Mouse (Mus musculus): Measurements from ENCODE around the gene Nyap2. TPM values are rescaled to one million over a fixed set of nuclear protein-coding genes. Genes with fewer than 3 reads are reported as not detected.

Nyap2 gene
- polyA plus RNA-seq, 1 experiment from 2014 or later: not detected

DNA sequence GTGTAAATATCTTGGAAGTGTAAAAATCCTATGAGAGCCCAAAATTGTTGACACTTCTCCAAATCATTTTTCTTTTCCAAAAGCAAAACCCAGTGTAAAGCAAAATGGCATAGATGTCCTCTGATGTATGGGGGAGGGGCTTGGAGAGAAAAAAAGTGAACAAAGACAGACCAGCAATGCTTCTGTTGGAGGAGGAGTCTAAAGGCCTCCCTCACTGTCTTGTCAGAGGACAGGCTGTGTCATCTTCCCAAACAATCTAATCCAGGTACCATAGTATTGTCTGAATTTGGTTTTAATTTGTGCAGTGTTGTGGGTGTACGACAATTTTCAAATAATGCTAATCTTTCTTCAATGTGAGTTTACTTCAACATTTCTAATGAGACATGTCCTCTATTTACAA lies 13.7 kb downstream of the Nyap2 start:
- Histone ChIP-seq H3K27ac (replicated peaks; ENCODE audit: low read depth, low read length) (no peak overlapping the region), H3K27me3 (ENCODE audit: control insufficient read depth, insufficient read depth, low read length) (no peaks in the 10 kb centered on the region), H3K4me2 (ENCODE audit: low read depth, severe bottlenecking) (no peak overlapping the region), H3K9ac (ENCODE audit: low read length) (no peak overlapping the region), H3K9me3 (ENCODE audit: control insufficient read depth, low read length) (no peaks in the 10 kb centered on the region), H3K36me3 (ENCODE audit: control insufficient read depth, insufficient read depth, low read length) (no peaks in the 10 kb centered on the region), H3K4me1 (ENCODE audit: control insufficient read depth, insufficient read depth, low read length) (no peaks in the 10 kb centered on the region), H3K4me3 (ENCODE audit: low read depth, low read length) (no peak overlapping the region)
- no peak for DNase-seq (ENCODE audit: low spot score)
- ATAC-seq (ENCODE audit: insufficient number of reproducible peaks, low FRiP score, low TSS enrichment, low read depth): no peak
- WGBS: 96% methylated on average over 1 of the region's 1 CpGs

DNA sequence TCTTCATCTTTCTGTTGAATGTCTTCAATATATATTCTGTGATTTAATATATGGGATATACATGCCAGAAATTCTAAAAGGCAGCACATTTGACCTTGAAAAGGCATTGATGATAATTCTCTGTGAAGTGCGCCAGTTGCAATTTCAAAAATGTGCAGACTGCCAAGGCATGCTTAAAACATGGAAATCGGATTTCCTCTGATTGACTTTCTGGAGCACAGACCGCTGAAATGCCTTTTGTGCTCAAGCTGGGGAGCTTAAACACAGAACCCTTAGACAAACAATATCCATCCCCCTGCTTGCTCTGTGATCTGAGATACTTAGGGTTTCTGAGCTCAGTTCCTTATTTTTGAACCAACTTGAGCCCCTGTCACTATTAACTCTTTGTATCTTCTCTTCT lies 14.2 kb downstream of the Nyap2 start:
- no peak for DNase-seq (ENCODE audit: low spot score)
- 84% methylated on average over 3 of the region's 3 CpGs for WGBS

DNA sequence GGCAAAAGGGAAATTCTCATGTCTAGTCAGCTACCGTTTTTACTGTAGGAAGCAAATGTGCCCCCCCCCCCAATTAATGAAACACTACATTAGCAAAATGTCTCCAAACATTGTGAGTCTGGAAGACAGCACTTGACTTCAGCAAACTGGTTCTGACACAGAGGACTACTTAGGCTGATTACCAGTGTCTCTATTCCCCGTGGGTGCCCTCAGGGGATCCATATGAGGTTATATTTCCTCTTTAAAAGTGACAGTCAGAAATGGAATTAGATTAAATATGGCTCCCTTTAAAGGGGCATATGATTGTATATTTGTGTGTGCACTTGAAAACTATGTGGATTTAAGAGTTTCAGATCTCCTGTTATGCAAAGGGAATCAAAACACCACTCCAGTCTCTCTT lies 15.3 kb downstream of the Nyap2 start:
- Histone ChIP-seq H3K9me3 (ENCODE audit: control insufficient read depth, low read length) (no peaks in the 10 kb centered on the region), H3K9ac (ENCODE audit: low read length) (no peak overlapping the region), H3K27me3 (ENCODE audit: control insufficient read depth, insufficient read depth, low read length) (no peaks in the 10 kb centered on the region), H3K4me3 (ENCODE audit: low read depth, low read length) (no peak overlapping the region), H3K36me3 (ENCODE audit: control insufficient read depth, insufficient read depth, low read length) (no peaks in the 10 kb centered on the region), H3K4me2 (ENCODE audit: low read depth, severe bottlenecking) (no peak overlapping the region), H3K4me1 (ENCODE audit: control insufficient read depth, insufficient read depth, low read length) (no peaks in the 10 kb centered on the region), H3K27ac (replicated peaks; ENCODE audit: low read depth, low read length) (no peak overlapping the region)
- no peak for DNase-seq (ENCODE audit: low spot score)
- ATAC-seq (ENCODE audit: insufficient number of reproducible peaks, low FRiP score, low TSS enrichment, low read depth): no peak
- 77% methylated on average over 2 of the region's 2 CpGs for WGBS

More for the DNA sequence above, 14.2 kb downstream of the Nyap2 start:
- Histone ChIP-seq H3K9me3 (ENCODE audit: control insufficient read depth, low read length) (no peaks in the 10 kb centered on the region), H3K9ac (ENCODE audit: low read length) (no peak overlapping the region), H3K36me3 (ENCODE audit: control insufficient read depth, insufficient read depth, low read length) (no peaks in the 10 kb centered on the region), H3K4me1 (ENCODE audit: control insufficient read depth, insufficient read depth, low read length) (no peaks in the 10 kb centered on the region), H3K27me3 (ENCODE audit: control insufficient read depth, insufficient read depth, low read length) (no peaks in the 10 kb centered on the region), H3K4me2 (ENCODE audit: low read depth, severe bottlenecking) (no peak overlapping the region), H3K4me3 (ENCODE audit: low read depth, low read length) (no peak overlapping the region), H3K27ac (replicated peaks; ENCODE audit: low read depth, low read length) (no peak overlapping the region)
- ATAC-seq (ENCODE audit: insufficient number of reproducible peaks, low FRiP score, low TSS enrichment, low read depth): no peak

DNA sequence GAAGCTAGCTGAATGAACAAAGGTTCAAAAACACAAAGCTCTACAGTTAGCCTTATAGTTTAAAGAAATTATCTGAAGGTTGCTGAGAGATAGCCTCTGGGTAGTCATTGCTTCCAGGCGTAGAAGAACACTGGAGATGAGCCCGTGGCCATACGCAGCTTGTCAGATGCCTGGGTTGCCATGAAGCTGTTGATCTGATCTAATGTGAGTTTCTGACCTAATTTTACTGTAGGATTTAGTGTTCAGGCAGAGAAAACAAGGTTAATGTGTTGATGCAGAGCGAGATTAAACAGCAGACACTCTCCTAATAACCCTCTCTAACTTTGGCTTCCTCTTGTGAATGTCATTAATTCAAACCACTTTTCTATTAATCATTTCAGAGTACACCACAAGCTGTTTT lies 16.1 kb downstream of the Nyap2 start:
- WGBS: 88% methylated on average over 4 of the region's 4 CpGs
- DNase-seq (ENCODE audit: low spot score): no peak
- Histone ChIP-seq H3K36me3 (ENCODE audit: control insufficient read depth, insufficient read depth, low read length) (no peaks in the 10 kb centered on the region), H3K4me3 (ENCODE audit: low read depth, low read length) (no peak overlapping the region), H3K27ac (replicated peaks; ENCODE audit: low read depth, low read length) (no peak overlapping the region), H3K4me2 (ENCODE audit: low read depth, severe bottlenecking) (no peak overlapping the region), H3K9me3 (ENCODE audit: control insufficient read depth, low read length) (no peaks in the 10 kb centered on the region), H3K27me3 (ENCODE audit: control insufficient read depth, insufficient read depth, low read length) (no peaks in the 10 kb centered on the region), H3K9ac (ENCODE audit: low read length) (no peak overlapping the region), H3K4me1 (ENCODE audit: control insufficient read depth, insufficient read depth, low read length) (no peaks in the 10 kb centered on the region)
- ATAC-seq (ENCODE audit: insufficient number of reproducible peaks, low FRiP score, low TSS enrichment, low read depth): no peak

DNA sequence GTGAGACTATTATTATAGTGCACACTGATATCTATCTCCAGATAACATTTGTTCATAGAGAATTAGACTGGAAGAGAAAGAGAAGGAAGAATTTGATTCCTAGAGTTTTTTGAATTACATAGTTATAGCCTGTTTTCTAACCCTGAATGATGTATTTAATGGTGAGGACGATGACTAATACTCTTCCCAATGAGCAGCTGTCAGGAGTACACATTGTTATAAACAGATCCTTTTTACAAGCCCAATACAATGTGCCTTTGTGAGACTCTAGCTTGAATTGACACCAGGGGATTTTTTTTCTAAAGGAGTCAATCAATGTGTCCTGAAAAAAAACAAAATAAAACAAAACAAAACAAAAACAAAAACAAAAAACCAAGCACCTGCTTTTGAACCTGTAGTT lies 22.2 kb downstream of the Nyap2 start:
- ATAC-seq (ENCODE audit: insufficient number of reproducible peaks, low FRiP score, low TSS enrichment, low read depth) (no peak), DNase-seq (ENCODE audit: low spot score) (no peak)
- Histone ChIP-seq H3K9ac (ENCODE audit: low read length) (no peak overlapping the region), H3K27ac (replicated peaks; ENCODE audit: low read depth, low read length) (no peak overlapping the region), H3K4me2 (ENCODE audit: low read depth, severe bottlenecking) (no peak overlapping the region), H3K36me3 (ENCODE audit: control insufficient read depth, insufficient read depth, low read length) (no peaks in the 10 kb centered on the region), H3K27me3 (ENCODE audit: control insufficient read depth, insufficient read depth, low read length) (no peaks in the 10 kb centered on the region), H3K9me3 (ENCODE audit: control insufficient read depth, low read length) (no peaks in the 10 kb centered on the region), H3K4me3 (ENCODE audit: low read depth, low read length) (no peak overlapping the region), H3K4me1 (ENCODE audit: control insufficient read depth, insufficient read depth, low read length) (no peaks in the 10 kb centered on the region)
- 82% methylated on average over 1 of the region's 1 CpGs for WGBS

DNA sequence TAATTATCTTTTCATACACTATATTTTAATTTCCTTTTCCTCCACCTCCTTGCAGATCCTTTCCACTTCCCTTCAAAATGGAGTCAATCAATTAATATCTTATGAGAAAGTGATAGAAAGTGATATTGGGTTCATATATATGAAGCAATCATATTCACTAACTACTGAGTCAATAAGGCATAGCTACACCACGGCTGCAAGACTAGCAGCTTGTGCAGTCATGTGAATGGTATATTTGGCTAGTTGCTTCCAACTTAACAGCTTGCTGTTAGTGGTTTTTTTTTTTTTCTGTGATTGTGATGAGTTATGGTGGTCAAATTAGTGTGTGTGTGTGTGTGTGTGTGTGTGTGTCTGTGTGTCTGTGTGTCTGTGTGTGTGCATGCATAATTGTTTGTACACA lies 25.0 kb downstream of the Nyap2 start:
- Histone ChIP-seq H3K4me3 (ENCODE audit: low read depth, low read length) (no peak overlapping the region), H3K27me3 (ENCODE audit: control insufficient read depth, insufficient read depth, low read length) (no peaks in the 10 kb centered on the region), H3K9me3 (ENCODE audit: control insufficient read depth, low read length) (no peaks in the 10 kb centered on the region), H3K4me1 (ENCODE audit: control insufficient read depth, insufficient read depth, low read length) (no peaks in the 10 kb centered on the region), H3K27ac (replicated peaks; ENCODE audit: low read depth, low read length) (no peak overlapping the region), H3K4me2 (ENCODE audit: low read depth, severe bottlenecking) (no peak overlapping the region), H3K9ac (ENCODE audit: low read length) (no peak overlapping the region), H3K36me3 (ENCODE audit: control insufficient read depth, insufficient read depth, low read length) (no peaks in the 10 kb centered on the region)
- ATAC-seq (ENCODE audit: insufficient number of reproducible peaks, low FRiP score, low TSS enrichment, low read depth) (no peak), DNase-seq (ENCODE audit: low spot score) (no peak)
- WGBS: 71% methylated on average over 1 of the region's 1 CpGs

DNA sequence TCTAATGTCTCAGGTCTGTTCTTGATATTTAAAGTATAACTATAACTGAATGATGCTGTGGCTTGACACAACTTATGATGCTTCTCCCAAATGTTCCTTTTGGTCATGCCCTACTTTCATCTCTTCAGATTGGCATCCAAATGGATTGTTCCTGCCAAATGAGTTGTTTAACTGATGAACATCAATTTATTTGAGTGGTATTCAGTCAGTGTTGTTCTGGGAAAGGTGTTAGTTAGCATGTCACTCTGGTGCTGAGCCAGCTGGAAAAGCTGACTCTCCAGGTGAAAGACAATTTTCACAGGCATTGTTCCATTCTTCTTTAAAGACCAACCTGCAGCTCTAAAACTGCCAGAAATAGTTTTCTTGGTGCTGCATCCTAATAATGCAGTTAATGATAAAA lies 43.0 kb downstream of the Nyap2 start:
- Histone ChIP-seq H3K27me3 (ENCODE audit: control insufficient read depth, insufficient read depth, low read length) (no peaks in the 10 kb centered on the region), H3K27ac (replicated peaks; ENCODE audit: low read depth, low read length) (no peak overlapping the region), H3K4me2 (ENCODE audit: low read depth, severe bottlenecking) (no peak overlapping the region), H3K9ac (ENCODE audit: low read length) (no peak overlapping the region), H3K9me3 (ENCODE audit: control insufficient read depth, low read length) (no peaks in the 10 kb centered on the region), H3K36me3 (ENCODE audit: control insufficient read depth, insufficient read depth, low read length) (no peaks in the 10 kb centered on the region), H3K4me1 (ENCODE audit: control insufficient read depth, insufficient read depth, low read length) (no peaks in the 10 kb centered on the region), H3K4me3 (ENCODE audit: low read depth, low read length) (no peak overlapping the region)
- ATAC-seq (ENCODE audit: insufficient number of reproducible peaks, low FRiP score, low TSS enrichment, low read depth) (no peak), DNase-seq (ENCODE audit: low spot score) (no peak)

DNA sequence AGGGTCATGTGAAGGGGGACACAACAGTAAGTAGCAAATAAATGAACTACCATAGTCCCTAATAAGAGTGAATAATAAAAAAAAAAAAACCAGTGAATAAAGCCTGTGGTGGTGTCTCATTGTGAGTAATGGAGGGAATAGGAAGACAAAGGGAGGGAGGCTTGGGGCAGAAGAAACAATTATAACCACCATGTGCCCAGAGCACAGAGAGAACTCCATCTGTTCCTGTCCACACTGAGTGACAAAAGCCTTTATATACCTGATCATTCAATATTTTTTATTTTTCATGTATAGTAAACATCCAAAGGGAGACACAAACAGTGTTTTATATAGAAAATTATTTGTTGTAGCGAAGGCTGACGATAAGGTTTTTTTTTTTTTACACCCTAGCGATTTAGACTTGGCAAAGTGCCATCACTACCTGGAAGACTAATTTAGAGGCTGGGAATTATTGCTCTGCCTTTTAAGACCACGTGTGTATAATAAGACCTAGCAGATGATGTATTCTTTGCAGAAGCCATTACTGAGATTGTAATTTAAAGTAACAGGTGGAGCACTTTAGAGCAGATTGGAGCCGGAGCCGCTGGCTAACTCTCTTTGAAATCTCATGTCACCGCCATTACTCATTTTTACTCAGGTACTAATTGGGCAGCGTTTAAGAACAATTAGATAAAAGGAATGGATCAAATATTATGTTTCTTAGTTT lies 55.4 kb downstream of the Nyap2 start:
- Histone ChIP-seq H3K27ac (replicated peaks; ENCODE audit: low read depth, low read length) (no peak overlapping the region), H3K27me3 (ENCODE audit: control insufficient read depth, insufficient read depth, low read length) (no peaks in the 10 kb centered on the region), H3K4me2 (ENCODE audit: low read depth, severe bottlenecking) (no peak overlapping the region), H3K4me3 (ENCODE audit: low read depth, low read length) (no peak overlapping the region), H3K9me3 (ENCODE audit: control insufficient read depth, low read length) (no peaks in the 10 kb centered on the region), H3K36me3 (ENCODE audit: control insufficient read depth, insufficient read depth, low read length) (no peaks in the 10 kb centered on the region), H3K4me1 (ENCODE audit: control insufficient read depth, insufficient read depth, low read length) (no peaks in the 10 kb centered on the region), H3K9ac (ENCODE audit: low read length) (no peak overlapping the region)
- ATAC-seq (ENCODE audit: insufficient number of reproducible peaks, low FRiP score, low TSS enrichment, low read depth): no peak
- no peak for DNase-seq (ENCODE audit: low spot score)
- 52% methylated on average over 8 of the region's 8 CpGs for WGBS

DNA sequence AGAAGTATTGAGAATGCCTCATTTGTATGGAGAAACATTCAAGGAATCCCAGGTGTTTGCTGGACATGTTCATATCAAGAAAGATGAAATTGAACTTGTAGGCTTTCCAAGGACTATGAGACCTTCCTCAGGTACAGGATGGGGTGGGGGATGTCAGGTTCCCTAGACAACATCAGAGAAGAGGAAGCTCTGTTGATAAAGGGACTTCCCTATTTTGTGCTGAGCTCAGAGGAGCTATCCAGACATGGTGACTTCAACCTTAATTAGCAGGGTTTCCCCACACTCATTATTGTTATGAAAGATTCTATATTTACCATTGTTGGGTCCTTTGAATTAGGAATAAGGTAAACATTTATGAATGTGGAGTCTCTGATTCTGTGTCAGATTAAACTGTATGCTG lies 67.1 kb downstream of the Nyap2 start:
- no peak for DNase-seq (ENCODE audit: low spot score)
- Histone ChIP-seq H3K4me2 (ENCODE audit: low read depth, severe bottlenecking) (no peak overlapping the region), H3K27ac (replicated peaks; ENCODE audit: low read depth, low read length) (no peak overlapping the region), H3K27me3 (ENCODE audit: control insufficient read depth, insufficient read depth, low read length) (no peaks in the 10 kb centered on the region), H3K36me3 (ENCODE audit: control insufficient read depth, insufficient read depth, low read length) (no peaks in the 10 kb centered on the region), H3K4me3 (ENCODE audit: low read depth, low read length) (no peak overlapping the region), H3K4me1 (ENCODE audit: control insufficient read depth, insufficient read depth, low read length) (no peaks in the 10 kb centered on the region), H3K9me3 (ENCODE audit: control insufficient read depth, low read length) (no peaks in the 10 kb centered on the region), H3K9ac (ENCODE audit: low read length) (no peak overlapping the region)
- ATAC-seq (ENCODE audit: insufficient number of reproducible peaks, low FRiP score, low TSS enrichment, low read depth): no peak
